Comparison of ENCODE assay signal across 16 mouse cellular contexts in the genomic region with DNA sequence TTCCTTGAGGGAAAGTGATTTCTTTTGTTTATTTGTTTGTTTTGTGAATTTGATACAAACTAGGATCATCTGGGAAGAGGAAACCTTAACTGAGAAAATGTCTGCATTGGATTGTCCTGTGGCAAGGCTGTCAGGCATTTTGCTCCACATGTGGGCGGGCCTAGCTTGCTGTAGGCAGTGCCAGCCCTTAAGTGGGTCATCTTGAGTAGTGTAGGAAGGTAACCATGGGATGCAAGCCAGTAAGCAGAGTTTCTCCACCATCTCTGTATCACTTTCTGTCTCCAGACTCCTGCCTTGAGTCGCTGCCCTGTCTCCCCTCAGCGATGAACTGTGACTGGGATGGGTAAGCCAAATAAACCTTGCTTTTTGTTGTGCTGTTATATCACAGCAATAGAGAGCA.
DNase-seq lines count a peak whose midpoint lies in the region; TF ChIP-seq lines count a peak whose summit lies in the region.
"Had no signal": no experiment of that assay in that cellular context is flagged by ENCODE, and none has a peak within 500 bp of the region (broad histone marks: within the 10 kb centered on the region; RNA-seq: fewer than 3 reads in every experiment).

No protein-coding gene starts in this region.

- H3K79me2 ChIP-seq in heart, adult 2 months (replicated peaks; ENCODE audit: control insufficient read depth, insufficient read depth, low read length), result no peaks in the 10 kb centered on the region

- 97% methylated on average over 3 of the region's 3 CpGs for WGBS in heart, adult 2 months

- no peak for TF ChIP-seq CTCF in heart, adult 2 months (IDR thresholded peaks at IDR 0.05)

- H3K9ac ChIP-seq in heart, adult 2 months (ENCODE audit: low read depth, low read length), result no peak overlapping the region
- H3K9ac ChIP-seq: embryonic facial prominence, embryonic 12.5 days had no signal

- no peak overlapping the region for H3K4me3 ChIP-seq in heart, adult 2 months
- H3K4me3 ChIP-seq: embryonic facial prominence, embryonic 10.5 days; embryonic facial prominence, embryonic 12.5 days had no signal

- TF ChIP-seq EP300 in heart, adult 2 months (IDR thresholded peaks at IDR 0.05; ENCODE audit: insufficient read depth, low read depth, low read length), result no peak

- intact Hi-C loops in heart, adult 2 months (cut with DNase I), result no loop called here

- H3K27me3 ChIP-seq in heart, adult 2 months (ENCODE audit: control insufficient read depth, insufficient read depth, low read length), result no peaks in the 10 kb centered on the region
- H3K27me3 ChIP-seq: embryonic facial prominence, embryonic 12.5 days had no signal

- peak; percentile 42 for DNase-seq in heart, adult 11 months
- DNase-seq in heart, adult 2 months, result no peak
- peak; percentile 18 for DNase-seq in right cerebral cortex, adult 18-20 months
- DNase-seq in right cerebral cortex, postnatal 10 days (ENCODE audit: low spot score in 2 of 2), result no peak
- peak; percentile 33 for DNase-seq in telencephalon, adult 2 months (ENCODE audit: low read depth, low spot score)
- no peak for DNase-seq in layer of hippocampus, adult 18-20 months (ENCODE audit: low spot score in 2 of 2)
- DNase-seq: adrenal gland, adult 2 months; adrenal gland, postnatal 10 days; adrenal gland, postnatal 25 days; cerebellum, adult 11-12 months; cerebellum, adult 2 months; cerebellum, adult 9-10 months; cerebellum, postnatal 10 days; cerebellum, postnatal 25 days had no signal

- no peak overlapping the region for H3K27ac ChIP-seq in heart, adult 2 months
- H3K27ac ChIP-seq: embryonic facial prominence, embryonic 10.5 days; embryonic facial prominence, embryonic 12.5 days had no signal

- peaks cover 3% of the 10 kb centered on the region for H3K4me1 ChIP-seq in heart, adult 2 months (ENCODE audit: control insufficient read depth, insufficient read depth, low read length)

- H3K36me3 ChIP-seq in heart, adult 2 months (ENCODE audit: control insufficient read depth, insufficient read depth, low read length), result no peaks in the 10 kb centered on the region
- H3K36me3 ChIP-seq: embryonic facial prominence, embryonic 10.5 days; embryonic facial prominence, embryonic 12.5 days had no signal

- TF ChIP-seq POLR2A in heart, adult 2 months (IDR thresholded peaks at IDR 0.05; ENCODE audit: insufficient read depth, low read depth, low read length), result no peak

Comparison
In these comparisons a context has a peak if more than half of its experiments do, and no peak if none do; other contexts are left out.
1. DNase-seq: peak in heart, adult 11 months (single experiment), right cerebral cortex, adult 18-20 months (single experiment) and telencephalon, adult 2 months (single experiment); none in heart, adult 2 months (0 of 2), right cerebral cortex, postnatal 10 days (0 of 2) and layer of hippocampus, adult 18-20 months (0 of 2).